In the genomic region with DNA sequence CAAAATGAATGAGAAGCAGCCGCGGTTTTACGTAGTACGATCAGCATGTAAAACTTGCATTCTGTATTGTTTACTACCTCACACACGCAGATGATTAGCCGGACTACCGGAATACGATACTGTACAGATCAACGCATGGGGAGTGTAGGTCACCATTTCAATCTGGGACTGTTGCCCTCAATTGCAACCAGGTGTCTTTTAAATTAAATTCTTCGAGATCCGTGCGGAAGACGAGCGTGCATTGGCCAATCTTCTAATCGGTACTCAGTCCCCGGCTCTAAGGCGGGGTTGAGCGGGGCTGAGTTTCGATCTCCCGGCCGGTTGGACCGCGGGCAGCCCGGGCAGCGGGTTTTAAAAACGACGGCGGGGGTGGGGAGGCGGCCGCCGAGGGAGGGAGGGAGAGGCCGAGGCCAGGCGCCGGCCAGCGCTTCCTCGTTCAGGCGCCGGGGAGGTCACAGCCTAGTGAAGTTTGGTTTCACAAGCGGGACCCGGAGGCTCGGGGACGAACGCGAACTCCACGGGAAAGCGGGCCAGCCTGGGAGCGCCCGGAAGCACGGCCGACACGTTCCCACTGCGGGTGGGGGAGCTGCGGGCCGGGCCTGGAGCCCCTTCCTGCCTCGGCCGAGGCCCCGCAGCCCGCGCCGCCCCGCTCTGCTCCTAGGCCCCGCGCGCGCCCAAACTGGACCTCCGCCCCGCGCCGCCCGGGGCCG, we compare ENCODE assay signal across 8 mouse cellular contexts. TPM values are rescaled to one million over a fixed set of nuclear protein-coding genes. Genes with fewer than 3 reads are reported as not detected.
A peak's percentile ranks its signal among the peaks of the same experiment; 100 is the strongest.
DNase-seq lines count a peak whose midpoint lies in the region; ATAC-seq and TF ChIP-seq lines count a peak whose summit lies in the region.

No protein-coding gene starts in this region.

- WGBS in hindbrain, embryonic 13.5 days = under 1% methylated on average over 66 of the region's 71 CpGs

- no peaks in the 10 kb centered on the region for H3K36me3 ChIP-seq in hindbrain, embryonic 13.5 days
- peaks cover 28% of the 10 kb centered on the region for H3K36me3 ChIP-seq in megakaryocyte, embryonic 14.5 days (replicated peaks; ENCODE audit: low read length)

- DNase-seq in R1 (ENCODE audit: low read depth, low spot score) = peak; percentile 54
- DNase-seq in cerebellum, adult 9-11 months = peak; percentile 76
- peak; percentile 9 to 19 for DNase-seq in frontal cortex, postnatal 25 days (ENCODE audit: low spot score in 2 of 2)
- peak; percentile 45 to 51 for DNase-seq in left cerebral cortex, adult 2 months (ENCODE audit: extremely low spot score in 1 of 2, low spot score in 2 of 2)
- peak; percentile 62 to 68 for DNase-seq in right cerebral cortex, postnatal 10 days (ENCODE audit: low spot score in 2 of 2)
- DNase-seq in urinary bladder, postnatal 25 days (ENCODE audit: low spot score) = peak; percentile 58

- intact Hi-C loops in left cerebral cortex, adult 2 months (cut with DNase I) = loop anchor here (2.0 kb wide), 1 partner anchor 173 kb away; a partner anchor contains a TSS

- peak overlapping the region; percentile 89 for H3K9ac ChIP-seq in hindbrain, embryonic 13.5 days

- peak; percentile 37 for ATAC-seq in hindbrain, embryonic 13.5 days (ENCODE audit: low FRiP score)

- peak overlapping the region; percentile 58 for H3K4me2 ChIP-seq in hindbrain, embryonic 13.5 days

- peak overlapping the region; percentile 98 for H3K27ac ChIP-seq in hindbrain, embryonic 13.5 days
- H3K27ac ChIP-seq in left cerebral cortex, adult 2 months = peak overlapping the region; percentile 83

- no peaks in the 10 kb centered on the region for H3K9me3 ChIP-seq in hindbrain, embryonic 13.5 days
- H3K9me3 ChIP-seq in megakaryocyte, embryonic 14.5 days = no peaks in the 10 kb centered on the region; the same call in 1 of the 2 replicates

- no peak for TF ChIP-seq CTCF in left cerebral cortex, adult 2 months (IDR thresholded peaks at IDR 0.05)

- H3K27me3 ChIP-seq in hindbrain, embryonic 13.5 days = no peaks in the 10 kb centered on the region
- H3K27me3 ChIP-seq in megakaryocyte, embryonic 14.5 days (replicated peaks) = no peaks in the 10 kb centered on the region

- peaks cover 28% of the 10 kb centered on the region for H3K4me1 ChIP-seq in hindbrain, embryonic 13.5 days (replicated peaks)
- peaks cover 66% of the 10 kb centered on the region for H3K4me1 ChIP-seq in megakaryocyte, embryonic 14.5 days

- peak overlapping the region; percentile 86 for H3K4me3 ChIP-seq in hindbrain, embryonic 13.5 days
- peak overlapping the region; percentile 71 for H3K4me3 ChIP-seq in left cerebral cortex, adult 2 months
- H3K4me3 ChIP-seq in megakaryocyte, embryonic 14.5 days (replicated peaks) = peak overlapping the region; percentile 99

RNA-seq across cellular contexts. Expression of a gene that starts 0.7 kb away (rescaled TPM):
- 51.1 and 54.4 TPM in 2 replicates for polyA plus RNA-seq in hindbrain, embryonic 13.5 days (2015; fragmentation: Nextera tagmentation; extraction: Ambion mirVana)
- total RNA-seq in left cerebral cortex, adult 2 months (2021) = 10 to 100 TPM; 50.7 to 54.5 TPM
- 7.2 and 14.6 TPM in 2 replicates for polyA plus RNA-seq in megakaryocyte, embryonic 14.5 days (2012; ENCODE audit: insufficient read depth, low replicate concordance)

Comparison
In these comparisons a context has a peak if more than half of its experiments do, and no peak if none do; other contexts are left out.
1. Peak in every context shown above with its lines: DNase-seq, ATAC-seq, H3K4me3 ChIP-seq and H3K27ac ChIP-seq.
2. DNase-seq: peak in every context shown above with its lines; median percentile 76 in cerebellum, adult 9-11 months; 65 in right cerebral cortex, postnatal 10 days; 58 in urinary bladder, postnatal 25 days; 54 in R1; 48 in left cerebral cortex, adult 2 months; 14 in frontal cortex, postnatal 25 days.